Mouse (Mus musculus) CD4-positive, CD25-positive, alpha-beta regulatory T cell, adult 4 months (primary cell): ENCODE measurements at regions not wholly inside any gene's neighbourhood (a gene's known extent, or its start where the extent isn't known, plus 50 kb on each side); places are given as distances from the start of the nearest gene placed in this dataset.

ENCODE experiments used
- ATAC-seq: one replicate; pipeline ENCODE4 v1.8.0; 2017

GRCm38 (mm10) chr5:74767993-74768392, 65.3 kb upstream of the Lnx1 start:
- ATAC-seq: no peak

- ATAC-seq: no peak
These were observed 63.5 kb upstream of the Lnx1 start for GRCm38 (mm10) chr5:74766211-74766610.

GRCm38 (mm10) chr5:74765061-74765767, 62.5 kb upstream of the Lnx1 start:
- ATAC-seq: no peak

- ATAC-seq: no peak
These were observed 54.8 kb upstream of the Lnx1 start for GRCm38 (mm10) chr5:74757557-74757956.

- no peak for ATAC-seq
These were observed 50.2 kb upstream of the Lnx1 start for GRCm38 (mm10) chr5:74752961-74753360.
